Mouse (Mus musculus): ENCODE measurements around the gene Tmem131. TPM values are rescaled to one million over a fixed set of nuclear protein-coding genes. Genes with fewer than 3 reads are reported as not detected.
"Not testable (repeated sequence)": the region's sequence is repeated elsewhere in the genome, so short reads cannot be mapped to it uniquely, and the experiment has no call there.

Tmem131 gene
- polyA plus RNA-seq, 1 experiment from 2014 or later, result 11.1 TPM

DNA sequence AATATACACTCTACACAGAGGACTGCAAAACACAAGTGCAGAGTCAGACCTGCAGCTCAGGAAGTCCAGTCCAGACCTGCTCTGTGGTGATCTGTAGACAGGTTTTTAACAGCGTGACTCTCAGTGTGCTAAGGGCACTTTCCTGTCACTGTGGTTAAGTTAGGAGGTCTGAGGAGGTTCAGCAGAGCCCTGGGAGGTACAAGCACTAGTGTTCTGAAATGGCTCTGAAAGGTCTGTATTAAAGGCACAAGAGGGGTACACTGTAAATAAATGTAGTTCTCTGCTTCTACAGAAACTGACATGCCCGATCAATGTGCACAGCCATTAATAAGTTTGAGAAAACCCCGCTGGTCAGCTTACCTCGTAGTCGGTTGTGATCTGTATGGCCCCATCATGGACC, 119.1 kb downstream of the Tmem131 start:
- Histone ChIP-seq H3K4me1 (replicated peaks; ENCODE audit: control insufficient read depth, insufficient read depth, low read length) (no peaks in the 10 kb centered on the region), H3K27me3 (ENCODE audit: control insufficient read depth, insufficient read depth, low read depth, low read length) (no peaks in the 10 kb centered on the region), H3K27ac (ENCODE audit: low read length) (no peak overlapping the region), H3K9ac (ENCODE audit: low read length) (no peak overlapping the region), H3K9me3 (ENCODE audit: control insufficient read depth, low read length) (no peaks in the 10 kb centered on the region), H3K36me3 (ENCODE audit: control insufficient read depth, insufficient read depth, low read length) (peaks cover 40% of the 10 kb centered on the region), H3K4me2 (ENCODE audit: low read depth, low read length) (no peak overlapping the region), H3K4me3 (ENCODE audit: low read length) (no peak overlapping the region)
- no peak for ATAC-seq (ENCODE audit: low read depth)
- 91% methylated on average over 5 of the region's 5 CpGs for WGBS

DNA sequence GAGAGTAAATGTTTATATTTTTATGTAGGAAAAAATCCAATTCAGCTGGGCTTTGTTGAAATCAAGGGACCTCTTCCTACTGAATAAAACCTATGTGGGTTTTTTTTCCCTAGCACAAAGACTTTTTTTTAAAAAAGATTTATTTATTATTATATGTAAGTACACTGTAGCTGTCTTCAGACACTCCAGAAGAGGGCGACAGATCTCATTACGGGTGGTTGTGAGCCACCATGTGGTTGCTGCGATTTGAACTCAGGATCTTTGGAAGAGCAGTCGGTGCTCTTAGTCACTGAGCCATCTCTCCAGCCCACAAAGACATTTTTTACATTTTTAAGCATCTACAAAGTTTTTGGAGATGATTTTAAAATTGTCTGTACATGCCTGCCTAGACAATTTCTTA, 121.5 kb downstream of the Tmem131 start:
- H3K9me3 ChIP-seq (ENCODE audit: control insufficient read depth, low read length); H3K4me2 ChIP-seq (ENCODE audit: low read depth, low read length); ATAC-seq (ENCODE audit: low read depth); H3K4me3 ChIP-seq (ENCODE audit: low read length); H3K4me1 ChIP-seq (replicated peaks; ENCODE audit: control insufficient read depth, insufficient read depth, low read length); H3K27ac ChIP-seq (ENCODE audit: low read length); H3K9ac ChIP-seq (ENCODE audit: low read length); H3K27me3 ChIP-seq (ENCODE audit: control insufficient read depth, insufficient read depth, low read depth, low read length): not testable (repeated sequence)
- peaks cover 49% of the 10 kb centered on the region for H3K36me3 ChIP-seq (ENCODE audit: control insufficient read depth, insufficient read depth, low read length)
- WGBS, result 83% methylated on average over 4 of the region's 4 CpGs

DNA sequence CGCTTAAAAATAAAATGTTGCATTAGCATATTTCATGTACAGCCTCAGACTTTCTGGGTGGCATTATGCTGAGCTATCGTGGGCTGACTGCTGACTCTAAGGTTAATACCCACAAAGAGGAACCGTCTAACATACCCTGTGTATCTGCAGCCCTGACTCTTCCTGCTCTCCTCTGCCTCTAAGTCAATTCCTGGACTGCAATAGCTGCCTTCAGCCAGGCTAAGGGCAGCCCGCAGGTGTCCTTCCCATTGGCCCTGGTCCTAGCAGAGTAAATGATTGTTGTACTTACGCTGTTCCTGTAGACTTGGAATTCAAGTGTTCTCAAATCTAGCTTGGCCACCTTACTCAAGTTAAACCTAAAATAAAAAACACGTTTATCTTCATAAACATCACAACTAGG, 128.3 kb downstream of the Tmem131 start:
- Histone ChIP-seq H3K36me3 (ENCODE audit: control insufficient read depth, insufficient read depth, low read length) (peaks cover 38% of the 10 kb centered on the region), H3K9me3 (ENCODE audit: control insufficient read depth, low read length) (no peaks in the 10 kb centered on the region), H3K27me3 (ENCODE audit: control insufficient read depth, insufficient read depth, low read depth, low read length) (no peaks in the 10 kb centered on the region), H3K4me1 (replicated peaks; ENCODE audit: control insufficient read depth, insufficient read depth, low read length) (no peaks in the 10 kb centered on the region), H3K4me2 (ENCODE audit: low read depth, low read length) (no peak overlapping the region), H3K9ac (ENCODE audit: low read length) (no peak overlapping the region), H3K27ac (ENCODE audit: low read length) (no peak overlapping the region), H3K4me3 (ENCODE audit: low read length) (no peak overlapping the region)
- WGBS, result 91% methylated on average over 6 of the region's 6 CpGs
- ATAC-seq (ENCODE audit: low read depth), result no peak

DNA sequence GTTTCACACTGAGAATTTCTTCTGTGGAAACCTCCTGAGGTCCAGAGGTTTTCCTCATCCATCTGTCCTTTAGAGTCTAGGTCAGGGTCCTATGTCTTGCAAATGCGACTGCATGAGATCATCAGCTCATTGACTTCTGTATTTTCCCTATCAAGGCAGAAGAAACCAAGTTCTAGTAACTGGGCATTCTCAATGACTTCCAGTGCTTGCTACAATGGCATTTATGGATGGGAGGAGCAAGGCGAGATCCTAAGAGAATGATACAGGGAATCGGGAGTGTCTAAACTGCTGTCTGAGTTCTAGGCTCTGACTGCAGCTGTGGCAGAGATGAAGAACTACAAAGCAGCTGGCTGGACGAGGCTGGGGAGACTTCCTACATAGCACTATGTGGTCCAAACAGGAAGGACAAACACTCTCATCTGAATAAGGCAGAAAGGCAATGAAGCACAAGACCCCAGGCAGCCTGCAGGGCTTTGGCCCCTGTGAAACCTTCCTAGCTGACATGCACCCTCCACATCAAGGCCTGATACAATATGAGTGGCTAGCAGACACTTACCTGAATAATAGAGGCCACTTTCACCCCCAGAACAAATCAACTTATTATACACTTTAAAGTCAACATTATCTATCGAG, 129.1 kb downstream of the Tmem131 start:
- H3K4me1 ChIP-seq (replicated peaks; ENCODE audit: control insufficient read depth, insufficient read depth, low read length), result no peaks in the 10 kb centered on the region
- no peak overlapping the region for H3K4me3 ChIP-seq (ENCODE audit: low read length)
- 79% methylated on average over 5 of the region's 5 CpGs for WGBS
- peaks cover 37% of the 10 kb centered on the region for H3K36me3 ChIP-seq (ENCODE audit: control insufficient read depth, insufficient read depth, low read length)
- H3K9me3 ChIP-seq (ENCODE audit: control insufficient read depth, low read length), result no peaks in the 10 kb centered on the region
- no peak overlapping the region for H3K27ac ChIP-seq (ENCODE audit: low read length)
- no peak overlapping the region for H3K4me2 ChIP-seq (ENCODE audit: low read depth, low read length)
- no peak overlapping the region for H3K9ac ChIP-seq (ENCODE audit: low read length)
- no peak for ATAC-seq (ENCODE audit: low read depth)
- H3K27me3 ChIP-seq (ENCODE audit: control insufficient read depth, insufficient read depth, low read depth, low read length), result no peaks in the 10 kb centered on the region

DNA sequence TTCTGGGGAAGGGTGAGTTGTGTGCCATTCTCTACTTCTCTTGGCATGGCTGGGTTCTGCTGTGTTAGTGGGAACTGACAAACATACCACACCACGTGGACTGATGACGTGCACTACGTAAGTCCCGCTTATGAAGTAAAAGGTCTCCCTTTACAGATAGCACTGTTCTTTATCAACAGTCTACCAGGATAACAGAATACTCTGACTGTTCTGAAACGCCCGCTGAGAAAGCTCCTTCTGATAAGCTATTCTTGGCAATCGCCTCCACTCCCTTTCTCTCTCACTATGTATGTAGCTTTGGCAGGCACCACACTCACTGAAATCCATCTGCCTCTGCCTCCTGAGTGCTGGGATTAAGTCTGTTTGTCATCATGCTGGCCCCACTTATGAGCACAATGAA, 130.1 kb downstream of the Tmem131 start:
- Histone ChIP-seq H3K4me2 (ENCODE audit: low read depth, low read length) (no peak overlapping the region), H3K4me3 (ENCODE audit: low read length) (no peak overlapping the region), H3K9ac (ENCODE audit: low read length) (no peak overlapping the region), H3K4me1 (replicated peaks; ENCODE audit: control insufficient read depth, insufficient read depth, low read length) (no peaks in the 10 kb centered on the region), H3K9me3 (ENCODE audit: control insufficient read depth, low read length) (no peaks in the 10 kb centered on the region), H3K36me3 (ENCODE audit: control insufficient read depth, insufficient read depth, low read length) (peaks cover 33% of the 10 kb centered on the region), H3K27me3 (ENCODE audit: control insufficient read depth, insufficient read depth, low read depth, low read length) (no peaks in the 10 kb centered on the region), H3K27ac (ENCODE audit: low read length) (no peak overlapping the region)
- peak; percentile 31; the same call in 1 of the 2 replicates for ATAC-seq (ENCODE audit: low read depth)
- WGBS, result 56% methylated on average over 7 of the region's 7 CpGs

DNA sequence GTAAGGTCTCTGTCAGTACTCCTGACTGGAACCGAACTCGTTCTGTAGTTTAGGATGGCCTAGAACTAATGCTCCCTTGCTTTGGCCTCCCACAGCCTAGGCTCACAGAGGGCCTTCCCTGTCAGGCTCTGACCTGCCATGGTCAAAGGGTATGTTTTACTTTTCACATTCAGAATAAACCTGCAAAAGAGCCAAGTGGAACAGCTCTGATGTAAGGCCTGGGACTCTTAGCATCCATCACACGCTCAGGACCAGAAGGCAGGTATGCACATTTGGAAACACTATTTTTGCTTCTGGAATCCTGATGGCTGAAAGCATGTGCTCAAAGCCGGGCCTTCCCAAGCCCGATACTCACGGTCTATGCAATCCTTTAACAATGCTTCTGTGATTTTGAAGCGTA, 131.7 kb downstream of the Tmem131 start:
- H3K9me3 ChIP-seq (ENCODE audit: control insufficient read depth, low read length), result no peaks in the 10 kb centered on the region
- 93% methylated on average over 7 of the region's 7 CpGs for WGBS
- peaks cover 36% of the 10 kb centered on the region for H3K36me3 ChIP-seq (ENCODE audit: control insufficient read depth, insufficient read depth, low read length)
- H3K4me3 ChIP-seq (ENCODE audit: low read length), result no peak overlapping the region
- no peak overlapping the region for H3K9ac ChIP-seq (ENCODE audit: low read length)
- no peaks in the 10 kb centered on the region for H3K4me1 ChIP-seq (replicated peaks; ENCODE audit: control insufficient read depth, insufficient read depth, low read length)
- ATAC-seq (ENCODE audit: low read depth), result no peak
- no peak overlapping the region for H3K27ac ChIP-seq (ENCODE audit: low read length)
- H3K27me3 ChIP-seq (ENCODE audit: control insufficient read depth, insufficient read depth, low read depth, low read length), result no peaks in the 10 kb centered on the region
- H3K4me2 ChIP-seq (ENCODE audit: low read depth, low read length), result no peak overlapping the region

DNA sequence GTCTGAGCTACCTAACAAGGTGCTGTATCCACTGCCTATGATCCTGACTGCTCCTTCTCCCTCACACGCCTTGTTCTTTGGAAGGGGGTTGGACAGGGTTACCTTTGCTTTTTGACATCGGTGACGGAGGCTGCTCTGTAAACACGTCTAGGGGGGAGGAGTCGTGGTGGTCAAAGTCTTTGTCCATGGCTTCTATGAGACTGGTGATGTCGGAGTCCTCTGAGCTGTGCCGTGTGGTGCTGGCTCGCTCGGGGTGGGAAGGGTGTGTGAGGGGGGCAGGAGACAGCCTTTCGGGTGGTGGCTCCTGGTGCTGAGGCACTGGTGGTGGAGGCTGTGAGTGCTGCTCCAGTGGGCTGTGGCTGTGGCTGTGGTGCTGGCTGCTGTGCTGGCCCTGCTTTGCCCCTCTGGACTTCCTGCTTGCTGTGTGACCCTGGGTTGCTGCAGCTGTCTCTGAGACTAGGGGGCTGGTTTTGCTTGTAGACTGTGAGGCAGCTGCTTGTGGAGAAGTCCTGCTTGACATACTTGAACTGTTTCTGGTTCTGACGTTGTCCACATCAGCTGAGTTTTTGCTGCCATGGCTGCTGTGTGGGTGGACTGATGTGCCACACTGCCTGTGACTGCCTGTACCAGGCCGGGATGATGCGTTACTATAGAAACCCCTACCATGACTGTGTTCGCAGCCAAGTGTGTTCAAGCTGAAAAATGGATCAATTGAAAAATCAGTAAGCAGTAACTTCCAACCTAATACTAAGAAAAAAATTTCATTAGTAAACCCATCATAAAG, 135.5 kb downstream of the Tmem131 start:
- no peak overlapping the region for H3K4me3 ChIP-seq (ENCODE audit: low read length)
- H3K27me3 ChIP-seq (ENCODE audit: control insufficient read depth, insufficient read depth, low read depth, low read length), result no peaks in the 10 kb centered on the region
- H3K36me3 ChIP-seq (ENCODE audit: control insufficient read depth, insufficient read depth, low read length), result peaks cover 43% of the 10 kb centered on the region
- H3K9me3 ChIP-seq (ENCODE audit: control insufficient read depth, low read length), result no peaks in the 10 kb centered on the region
- no peak overlapping the region for H3K27ac ChIP-seq (ENCODE audit: low read length)
- H3K4me2 ChIP-seq (ENCODE audit: low read depth, low read length), result no peak overlapping the region
- H3K4me1 ChIP-seq (replicated peaks; ENCODE audit: control insufficient read depth, insufficient read depth, low read length), result no peaks in the 10 kb centered on the region
- no peak overlapping the region for H3K9ac ChIP-seq (ENCODE audit: low read length)
- no peak for ATAC-seq (ENCODE audit: low read depth)
- 92% methylated on average over 14 of the region's 14 CpGs for WGBS

DNA sequence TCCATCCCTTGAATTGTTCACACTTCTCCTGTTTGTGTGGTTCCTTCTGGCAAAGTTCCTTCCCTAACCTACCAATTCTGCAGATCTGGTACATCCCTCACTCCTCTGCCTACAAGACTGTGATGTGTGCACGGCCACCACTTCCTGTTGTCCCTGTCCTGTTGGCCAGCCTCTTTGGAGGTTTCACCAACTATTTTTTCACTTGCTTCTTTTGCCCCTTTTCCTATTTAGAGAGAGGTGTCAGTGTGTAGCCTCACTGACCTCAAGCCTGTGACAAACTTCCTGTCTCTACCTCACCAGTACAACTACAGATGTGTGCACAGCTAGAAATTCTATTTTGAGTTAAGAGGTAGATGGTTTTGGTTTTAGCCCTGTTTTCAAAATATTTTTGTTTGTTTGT, 136.4 kb downstream of the Tmem131 start:
- Histone ChIP-seq H3K27me3 (ENCODE audit: control insufficient read depth, insufficient read depth, low read depth, low read length) (no peaks in the 10 kb centered on the region), H3K27ac (ENCODE audit: low read length) (no peak overlapping the region), H3K4me2 (ENCODE audit: low read depth, low read length) (no peak overlapping the region), H3K9ac (ENCODE audit: low read length) (no peak overlapping the region), H3K9me3 (ENCODE audit: control insufficient read depth, low read length) (no peaks in the 10 kb centered on the region), H3K4me1 (replicated peaks; ENCODE audit: control insufficient read depth, insufficient read depth, low read length) (no peaks in the 10 kb centered on the region), H3K4me3 (ENCODE audit: low read length) (no peak overlapping the region), H3K36me3 (ENCODE audit: control insufficient read depth, insufficient read depth, low read length) (peaks cover 43% of the 10 kb centered on the region)
- no peak for ATAC-seq (ENCODE audit: low read depth)
- WGBS, result 58% methylated on average over 1 of the region's 1 CpGs

DNA sequence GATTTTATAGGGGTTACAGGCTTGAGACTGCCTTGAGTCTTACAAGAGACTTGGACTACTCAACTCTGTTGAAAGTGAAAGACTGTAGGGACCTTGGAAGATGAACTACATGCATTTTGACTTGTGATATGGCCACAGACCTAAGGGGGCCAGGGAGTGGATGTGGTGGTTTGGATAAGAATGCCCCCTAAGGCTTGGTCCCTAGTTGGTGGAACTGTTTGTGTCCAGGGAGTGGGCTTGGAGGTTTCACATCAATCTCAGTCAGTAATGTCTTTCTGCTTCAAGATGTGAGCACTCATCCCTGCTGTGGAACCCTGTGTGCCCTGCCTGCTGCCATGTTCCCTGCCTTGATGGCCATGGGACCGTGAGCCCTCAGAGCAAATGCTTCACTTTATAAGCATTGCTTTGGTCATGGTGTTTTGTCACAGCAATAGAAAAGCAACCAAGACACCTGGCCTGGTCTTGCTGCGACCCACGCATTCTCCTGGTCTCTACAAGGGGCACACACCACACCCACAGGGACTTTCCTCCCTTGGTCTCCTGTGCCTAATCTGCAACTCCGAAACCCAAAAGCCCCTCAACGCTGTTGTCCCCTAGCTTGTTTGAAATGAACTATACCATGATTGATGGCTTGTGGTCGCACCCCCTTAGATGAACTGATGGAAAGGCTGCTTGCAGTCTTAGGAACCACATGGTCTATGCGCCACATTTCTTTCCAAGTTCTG, 137.1 kb downstream of the Tmem131 start:
- H3K36me3 ChIP-seq (ENCODE audit: control insufficient read depth, insufficient read depth, low read length), result peaks cover 48% of the 10 kb centered on the region
- H3K9me3 ChIP-seq (ENCODE audit: control insufficient read depth, low read length), result no peaks in the 10 kb centered on the region
- H3K27me3 ChIP-seq (ENCODE audit: control insufficient read depth, insufficient read depth, low read depth, low read length), result no peaks in the 10 kb centered on the region
- no peaks in the 10 kb centered on the region for H3K4me1 ChIP-seq (replicated peaks; ENCODE audit: control insufficient read depth, insufficient read depth, low read length)
- H3K4me2 ChIP-seq (ENCODE audit: low read depth, low read length), result no peak overlapping the region
- 92% methylated on average over 7 of the region's 7 CpGs for WGBS
- no peak overlapping the region for H3K27ac ChIP-seq (ENCODE audit: low read length)
- no peak overlapping the region for H3K4me3 ChIP-seq (ENCODE audit: low read length)
- H3K9ac ChIP-seq (ENCODE audit: low read length), result no peak overlapping the region
- no peak for ATAC-seq (ENCODE audit: low read depth)
